In genomic region chr5:66881901-66882341, GRCm38 (mm10) we compare ENCODE assay signal across 20 mouse cellular contexts.
DNase-seq lines count a peak whose midpoint lies in the region; ATAC-seq and TF ChIP-seq lines count a peak whose summit lies in the region.
"Had no signal": no experiment of that assay in that cellular context is flagged by ENCODE, and none has a peak within 500 bp of the region (broad histone marks: within the 10 kb centered on the region; RNA-seq: fewer than 3 reads in every experiment).

No protein-coding gene starts in this region.

- WGBS in hindbrain, embryonic 16.5 days: 41% methylated on average over 3 of the region's 3 CpGs
- 60% methylated on average over 3 of the region's 3 CpGs for WGBS in hindbrain, embryonic 10.5 days
- 6% methylated on average over 3 of the region's 3 CpGs for WGBS in limb, embryonic 10.5 days
- WGBS in kidney, adult 2 months: 30% methylated on average over 3 of the region's 3 CpGs

- H3K4me2 ChIP-seq in hindbrain, embryonic 16.5 days (ENCODE audit: low read length): no peak overlapping the region
- H3K4me2 ChIP-seq: embryonic facial prominence, embryonic 13.5 days; midbrain, embryonic 12.5 days had no signal

- no peak for DNase-seq in hindbrain, embryonic 10.5 days (ENCODE audit: low spot score)
- DNase-seq in embryo, embryonic 10.5 days (ENCODE audit: low spot score): peak; percentile 68
- no peak for DNase-seq in limb, embryonic 10.5 days (ENCODE audit: low spot score)
- peak; percentile 81 for DNase-seq in mesoderm, embryonic 11.5 days (ENCODE audit: low read depth, low spot score)
- DNase-seq in kidney, adult 2 months: no peak
- DNase-seq in retina, postnatal 1 day: no peak
- no peak for DNase-seq in cerebellum, adult 11 months
- DNase-seq: adrenal gland, postnatal 36 days; cerebellum, adult 9-10 months; gastrocnemius, postnatal 25 days; heart, postnatal 14 days; liver; liver, postnatal 0 days; spleen, adult 18-20 months; thymus, postnatal 25 days had no signal

- H3K4me1 ChIP-seq in hindbrain, embryonic 16.5 days (ENCODE audit: control insufficient read depth, insufficient read depth, low read depth, low read length): no peaks in the 10 kb centered on the region
- peaks cover 15% of the 10 kb centered on the region; the same call in 1 of the 2 replicates for H3K4me1 ChIP-seq in hindbrain, embryonic 10.5 days (replicated peaks)
- peaks cover 34% of the 10 kb centered on the region for H3K4me1 ChIP-seq in limb, embryonic 10.5 days
- H3K4me1 ChIP-seq in kidney, adult 2 months (ENCODE audit: control insufficient read depth, insufficient read depth, low read length): no peaks in the 10 kb centered on the region; the same call in 1 of the 2 replicates
- H3K4me1 ChIP-seq: midbrain, embryonic 12.5 days had no signal

- H3K4me3 ChIP-seq in hindbrain, embryonic 16.5 days (ENCODE audit: low read length): no peak overlapping the region
- H3K4me3 ChIP-seq in hindbrain, embryonic 10.5 days: no peak overlapping the region
- H3K4me3 ChIP-seq in limb, embryonic 10.5 days: no peak overlapping the region
- no peak overlapping the region for H3K4me3 ChIP-seq in kidney, adult 2 months (ENCODE audit: insufficient read depth, low read depth, low read length)
- H3K4me3 ChIP-seq: embryonic facial prominence, embryonic 13.5 days; heart, embryonic 10.5 days; midbrain, embryonic 12.5 days had no signal

- H3K9ac ChIP-seq in hindbrain, embryonic 16.5 days (ENCODE audit: low read depth, low read length): no peak overlapping the region
- H3K9ac ChIP-seq: embryonic facial prominence, embryonic 13.5 days; liver, postnatal 0 days; midbrain, embryonic 12.5 days had no signal

- no peaks in the 10 kb centered on the region for H3K36me3 ChIP-seq in hindbrain, embryonic 16.5 days (ENCODE audit: control insufficient read depth, insufficient read depth, low read length)
- H3K36me3 ChIP-seq in hindbrain, embryonic 10.5 days: no peaks in the 10 kb centered on the region
- H3K36me3 ChIP-seq in limb, embryonic 10.5 days: no peaks in the 10 kb centered on the region
- H3K36me3 ChIP-seq in kidney, adult 2 months (ENCODE audit: control insufficient read depth, insufficient read depth, low read length): no peaks in the 10 kb centered on the region
- H3K36me3 ChIP-seq: embryonic facial prominence, embryonic 13.5 days; heart, embryonic 10.5 days; midbrain, embryonic 12.5 days had no signal

- no peak for TF ChIP-seq POLR2A in kidney, adult 2 months (IDR thresholded peaks at IDR 0.05; ENCODE audit: low read depth, low read length)

- no peak overlapping the region for H3K27ac ChIP-seq in hindbrain, embryonic 16.5 days (ENCODE audit: low read depth, low read length)
- H3K27ac ChIP-seq in hindbrain, embryonic 10.5 days: no peak overlapping the region
- 0 out of 2 replicates have a peak overlapping the region, but pooled peaks have one; percentile 19 for H3K27ac ChIP-seq in limb, embryonic 10.5 days
- H3K27ac ChIP-seq in kidney, adult 2 months (ENCODE audit: insufficient read depth, low read depth, low read length): no peak overlapping the region
- H3K27ac ChIP-seq: heart, embryonic 10.5 days; midbrain, embryonic 12.5 days had no signal

- H3K9me3 ChIP-seq in hindbrain, embryonic 16.5 days (ENCODE audit: control insufficient read depth, low read length): peaks cover 2% of the 10 kb centered on the region
- peaks cover 13% of the 10 kb centered on the region for H3K9me3 ChIP-seq in hindbrain, embryonic 10.5 days
- H3K9me3 ChIP-seq in limb, embryonic 10.5 days (replicated peaks): no peaks in the 10 kb centered on the region
- H3K9me3 ChIP-seq: heart, embryonic 10.5 days had no signal

- H3K27me3 ChIP-seq in hindbrain, embryonic 16.5 days (replicated peaks; ENCODE audit: control insufficient read depth, insufficient read depth, low read length): no peaks in the 10 kb centered on the region
- no peaks in the 10 kb centered on the region for H3K27me3 ChIP-seq in hindbrain, embryonic 10.5 days (ENCODE audit: insufficient read depth, poor library complexity, severe bottlenecking)
- no peaks in the 10 kb centered on the region for H3K27me3 ChIP-seq in limb, embryonic 10.5 days (ENCODE audit: low read depth, poor library complexity, severe bottlenecking)
- H3K27me3 ChIP-seq in kidney, adult 2 months (replicated peaks; ENCODE audit: control insufficient read depth, insufficient read depth, low read length): no peaks in the 10 kb centered on the region
- H3K27me3 ChIP-seq: embryonic facial prominence, embryonic 13.5 days; midbrain, embryonic 12.5 days; Patski had no signal

- no peak for TF ChIP-seq CTCF in kidney, adult 2 months (conservative IDR thresholded peaks at IDR 0.05; ENCODE audit: insufficient read depth, insufficient read length, low read depth, low read length)

- 0 out of 2 replicates have a peak, but pooled peaks have one; percentile 61 for ATAC-seq in hindbrain, embryonic 16.5 days
- ATAC-seq: liver, postnatal 0 days; Patski had no signal

Comparison
In these comparisons a context has a peak if more than half of its experiments do, and no peak if none do; other contexts are left out.
1. DNase-seq: peak in embryo, embryonic 10.5 days (single experiment) and mesoderm, embryonic 11.5 days (single experiment); none in hindbrain, embryonic 10.5 days (single experiment), limb, embryonic 10.5 days (single experiment), kidney, adult 2 months (single experiment), retina, postnatal 1 day (single experiment) and cerebellum, adult 11 months (single experiment).